Mouse (Mus musculus) embryo, embryonic 10.5 days (tissue): ENCODE measurements around the gene Zfp791.
A peak's percentile ranks its signal among the peaks of the same experiment; 100 is the strongest.
"Not testable (repeated sequence)": the region's sequence is repeated elsewhere in the genome, so short reads cannot be mapped to it uniquely, and the experiment has no call there.

Source experiments
- DNase-seq: peaks from one replicate; pipeline ENCODE4 v3.0.0-alpha.2; 2015; ENCODE audit warnings: low spot score

The Zfp791 gene

GRCm38 (mm10) chr8:85083108-85083813, 39.6 kb downstream of the Zfp791 start, which contains the start of gene Man2b1:
TSS of gene Man2b1 (plus strand) at chr8:85083270.
- DNase-seq = peak; percentile 88

GRCm38 (mm10) chr8:85082169-85082568, 40.7 kb downstream of the Zfp791 start:
- not testable (repeated sequence) for DNase-seq

DNA sequence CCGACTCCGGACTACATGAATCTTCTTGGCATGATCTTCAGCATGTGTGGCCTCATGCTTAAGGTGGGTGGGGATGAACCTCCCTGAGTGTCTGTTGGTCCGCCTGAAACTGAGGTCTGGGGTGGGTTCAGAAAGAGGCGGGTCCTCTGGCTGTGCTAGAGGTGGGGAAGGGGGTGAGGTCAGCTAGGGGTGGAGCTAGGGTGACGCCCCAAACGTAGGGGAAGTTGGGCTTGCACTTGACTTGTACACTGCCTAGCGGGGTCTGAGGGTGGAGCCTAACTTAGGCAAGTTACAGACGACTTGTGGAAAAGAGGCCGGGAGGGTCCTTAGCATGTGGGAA, 41.7 kb downstream of the Zfp791 start, which contains the start of gene Wdr83:
Wdr83 (minus strand) TSS at position 91 of the 340 bp plus-strand sequence.
- DNase-seq = peak; percentile 72

DNA sequence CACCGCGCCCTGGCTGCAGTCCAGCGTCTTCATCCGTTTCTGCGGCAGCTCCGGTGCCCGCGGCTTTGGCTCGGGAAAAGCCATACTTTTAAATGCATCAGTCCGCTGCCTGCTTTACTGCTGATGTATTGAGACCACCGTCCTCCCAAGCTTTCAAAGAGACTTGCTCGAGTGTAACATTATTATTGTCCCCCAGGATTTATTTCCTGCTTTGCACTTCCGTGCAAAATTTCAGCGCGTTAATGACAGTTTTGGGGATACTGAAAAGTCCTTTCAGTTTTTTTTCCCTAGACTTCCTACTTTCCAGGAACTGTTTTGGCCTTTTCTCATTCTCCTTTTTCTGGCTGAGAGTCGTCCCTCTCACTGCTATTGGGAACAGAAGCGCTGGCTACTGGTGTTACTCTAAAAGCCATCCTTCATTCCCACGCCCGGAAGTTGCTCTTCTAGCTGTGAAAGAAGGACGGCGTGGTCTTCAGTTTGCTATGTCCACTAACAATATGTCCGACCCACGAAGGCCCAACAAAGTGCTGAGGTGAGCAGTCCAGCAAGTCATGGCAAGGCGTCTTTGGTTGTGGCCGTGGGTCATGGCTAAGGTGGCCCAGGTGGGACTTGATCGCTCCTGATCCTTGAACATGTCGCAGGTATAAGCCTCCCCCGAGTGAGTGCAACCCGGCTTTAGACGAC, 42.2 kb downstream of the Zfp791 start, which contains the start of gene Wdr83os:
Wdr83os (plus strand) TSS at position 209 of the 684 bp plus-strand sequence.
- DNase-seq = peak; percentile 85

DNA sequence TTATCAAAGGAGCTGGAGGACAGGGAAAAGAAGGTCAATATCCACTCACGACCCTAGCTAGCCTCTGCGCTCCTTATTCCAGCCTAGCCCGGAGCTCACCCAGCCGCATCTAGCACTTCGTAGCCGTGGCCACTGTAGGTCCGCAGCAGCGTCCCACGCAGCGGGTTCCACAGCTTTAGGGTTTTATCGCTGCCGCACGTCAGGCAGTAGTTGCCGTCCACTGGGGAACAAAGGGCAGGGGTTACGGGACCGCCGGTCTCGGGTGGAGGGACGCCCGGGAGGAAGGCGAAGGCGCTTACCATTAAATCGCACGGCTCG, 42.7 kb downstream of the Zfp791 start:
- no peak for DNase-seq

- peak; percentile 93 for DNase-seq
Observed at GRCm38 (mm10) chr8:85076993-85077392, 45.9 kb downstream of the Zfp791 start.

GRCm38 (mm10) chr8:85076001-85076400, 46.9 kb downstream of the Zfp791 start:
- DNase-seq = peak; percentile 58

- no peak for DNase-seq
Observed at GRCm38 (mm10) chr8:85074617-85075016, 48.3 kb downstream of the Zfp791 start.

GRCm38 (mm10) chr8:85074167-85074566, 48.7 kb downstream of the Zfp791 start:
- no peak for DNase-seq

DNA sequence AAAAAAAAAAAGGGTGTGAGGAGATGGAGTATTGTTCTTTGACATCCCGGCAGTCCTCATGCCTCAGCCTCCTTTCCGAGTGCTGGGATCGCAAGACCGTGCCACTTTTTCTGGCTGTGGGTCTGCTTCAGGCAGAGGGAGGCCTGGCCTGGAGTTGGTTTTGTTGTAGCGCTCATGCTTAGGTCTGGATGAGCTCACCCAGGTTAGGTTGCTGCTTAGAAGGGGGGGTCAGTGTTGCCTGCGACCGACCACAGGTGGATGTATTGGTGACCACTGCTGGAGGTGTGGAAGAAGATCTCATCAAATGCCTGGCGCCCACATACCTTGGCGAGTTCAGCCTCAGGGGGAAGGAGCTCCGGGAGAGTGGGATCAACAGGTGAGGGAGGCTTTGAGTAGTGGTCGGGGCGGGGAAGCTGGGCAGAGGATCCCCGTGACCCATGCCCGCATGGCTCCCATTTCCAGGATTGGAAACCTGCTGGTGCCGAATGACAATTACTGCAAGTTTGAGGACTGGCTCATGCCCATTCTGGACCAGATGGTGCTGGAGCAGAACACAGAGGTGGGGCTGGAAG, 49.8 kb downstream of the Zfp791 start:
- DNase-seq = no peak

GRCm38 (mm10) chr8:85072364-85072929, 50.4 kb downstream of the Zfp791 start:
- no peak for DNase-seq

- peak; percentile 97 for DNase-seq
Observed at GRCm38 (mm10) chr8:85071514-85072281, 51.2 kb downstream of the Zfp791 start, which contains the start of gene Dhps. TSS of gene Dhps (plus strand) at chr8:85071757.

GRCm38 (mm10) chr8:85071041-85071440, 51.9 kb downstream of the Zfp791 start:
- DNase-seq = peak; percentile 44

DNA sequence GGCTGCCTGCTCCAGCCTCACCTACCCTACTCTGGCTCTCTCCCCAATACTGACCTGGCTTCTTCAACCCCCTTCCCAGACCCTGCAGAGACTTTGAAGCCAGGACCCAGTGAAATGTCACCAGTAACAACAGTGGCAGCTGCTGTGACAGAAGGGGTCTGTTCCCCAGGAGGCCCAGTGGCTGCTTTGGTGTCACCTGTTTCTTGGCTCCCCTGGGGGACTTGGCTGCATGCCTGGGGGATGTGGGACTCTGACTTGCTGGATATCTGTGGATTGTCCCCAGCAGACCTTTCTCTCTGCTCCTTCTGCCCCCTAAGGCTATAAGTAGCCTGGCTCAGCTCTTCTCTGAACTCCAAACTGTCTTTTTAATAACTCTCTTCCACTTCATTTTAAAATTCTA, 54.9 kb downstream of the Zfp791 start, which contains the start of gene Gm5741:
Gm5741 (minus strand) TSS at position 1 of the 400 bp plus-strand sequence.
- no peak for DNase-seq

DNA sequence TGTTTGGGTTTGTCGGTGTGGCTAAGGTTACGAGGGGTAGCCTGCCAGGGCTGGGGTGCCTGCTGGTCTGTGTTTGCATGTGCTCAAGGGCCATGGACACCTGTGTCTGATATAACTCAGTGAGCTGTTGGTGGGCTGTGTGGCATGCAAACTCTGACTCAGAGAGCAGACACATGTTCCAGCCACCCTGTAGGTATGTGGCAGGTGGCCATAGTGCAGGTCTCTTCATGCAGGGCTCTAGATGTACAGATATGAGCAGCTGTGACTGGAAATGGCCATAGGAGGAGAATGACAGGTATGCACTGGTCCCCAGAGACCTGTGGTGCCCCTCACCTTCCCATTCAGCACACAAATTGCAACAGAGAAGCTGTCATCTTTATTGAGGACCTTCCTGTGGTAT, 55.7 kb downstream of the Zfp791 start:
- DNase-seq = no peak

GRCm38 (mm10) chr8:85065213-85065612, 57.7 kb downstream of the Zfp791 start:
- no peak for DNase-seq

DNA sequence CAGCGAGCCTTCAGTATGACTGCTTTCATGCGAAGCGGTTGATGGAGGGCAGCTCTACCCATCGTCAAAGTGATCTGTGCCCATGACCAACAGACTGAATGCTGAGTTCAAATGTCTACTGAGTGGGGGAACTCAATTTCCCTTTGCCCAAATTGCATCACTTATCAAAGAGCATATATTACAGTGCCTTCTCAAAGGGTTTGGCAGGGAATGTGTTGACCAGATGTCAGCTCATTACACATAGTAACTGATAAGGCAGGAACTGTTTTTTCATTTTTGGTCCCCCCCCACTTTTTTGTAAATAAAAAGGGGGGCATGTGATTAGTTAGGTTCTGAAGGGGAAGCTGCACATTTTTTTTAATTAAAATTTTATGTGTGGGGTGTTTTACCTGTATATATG, 60.3 kb downstream of the Zfp791 start:
- no peak for DNase-seq

DNA sequence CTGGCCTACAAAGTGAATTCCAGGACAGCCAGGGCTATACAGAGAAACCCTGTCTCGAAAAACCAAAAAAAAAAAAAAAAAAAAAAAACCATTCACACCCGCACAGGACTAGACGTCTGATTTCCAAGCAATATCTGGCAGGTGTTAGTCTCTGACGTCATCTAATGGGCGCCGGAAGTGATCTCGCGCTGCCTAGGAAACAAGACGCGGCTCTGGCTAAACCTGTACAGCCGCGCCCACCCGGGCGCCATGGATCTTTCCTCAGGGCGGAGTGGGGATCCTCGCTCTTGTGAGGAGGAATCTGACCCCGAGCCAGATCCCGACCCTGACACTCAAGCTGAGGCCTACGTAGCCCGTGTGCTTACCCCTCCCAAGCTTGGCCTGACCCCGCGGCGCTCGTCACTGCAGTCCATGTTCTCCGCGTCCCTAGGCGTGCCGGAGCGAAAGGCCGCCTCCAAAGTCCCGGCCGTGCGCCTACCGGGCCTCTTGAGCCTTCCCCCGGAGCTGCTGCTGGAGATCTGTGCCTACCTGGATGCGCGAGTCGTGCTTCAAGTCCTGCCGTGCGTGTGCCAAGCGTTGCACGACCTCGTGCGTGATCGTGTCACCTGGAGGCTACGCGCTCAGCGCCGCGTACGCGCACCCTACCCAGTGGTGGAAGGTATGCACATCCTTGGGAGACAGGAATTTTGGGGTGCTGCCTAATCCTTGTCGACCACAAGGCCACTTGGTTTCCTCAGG, 62.8 kb downstream of the Zfp791 start, which contains the start of gene Fbxw9:
Fbxw9 (plus strand) TSS at position 177 of the 738 bp plus-strand sequence.
- peak; percentile 97 for DNase-seq
